Mouse (Mus musculus): ENCODE measurements at regions not wholly inside any gene's neighbourhood (a gene's known extent, or its start where the extent isn't known, plus 50 kb on each side); places are given as distances from the start of the nearest gene placed in this dataset.

GRCm38 (mm10) chr17:61520087-61520486, 1361.0 kb downstream of the Efna5 start:
- no peak for DNase-seq

GRCm38 (mm10) chr17:61515059-61515458, 1366.1 kb downstream of the Efna5 start:
- DNase-seq = no peak

GRCm38 (mm10) chr17:61513433-61513832, 1367.7 kb downstream of the Efna5 start:
- peak; percentile 5 for DNase-seq

- DNase-seq = no peak
Measured at GRCm38 (mm10) chr17:61495261-61495660, 1385.9 kb downstream of the Efna5 start.

GRCm38 (mm10) chr17:61477457-61477856, 1403.7 kb downstream of the Efna5 start:
- DNase-seq = no peak

GRCm38 (mm10) chr17:61474405-61474804, 1406.7 kb downstream of the Efna5 start:
- no peak for DNase-seq

GRCm38 (mm10) chr17:61452943-61453342, 1428.2 kb downstream of the Efna5 start:
- no peak for DNase-seq

- peak; percentile 18 for DNase-seq
Measured at GRCm38 (mm10) chr17:61426846-61427245, 1454.3 kb downstream of the Efna5 start.

Data from embryo, embryonic 11 days (tissue).